Comparison of ENCODE assay signal across 25 mouse cellular contexts in the genomic region with DNA sequence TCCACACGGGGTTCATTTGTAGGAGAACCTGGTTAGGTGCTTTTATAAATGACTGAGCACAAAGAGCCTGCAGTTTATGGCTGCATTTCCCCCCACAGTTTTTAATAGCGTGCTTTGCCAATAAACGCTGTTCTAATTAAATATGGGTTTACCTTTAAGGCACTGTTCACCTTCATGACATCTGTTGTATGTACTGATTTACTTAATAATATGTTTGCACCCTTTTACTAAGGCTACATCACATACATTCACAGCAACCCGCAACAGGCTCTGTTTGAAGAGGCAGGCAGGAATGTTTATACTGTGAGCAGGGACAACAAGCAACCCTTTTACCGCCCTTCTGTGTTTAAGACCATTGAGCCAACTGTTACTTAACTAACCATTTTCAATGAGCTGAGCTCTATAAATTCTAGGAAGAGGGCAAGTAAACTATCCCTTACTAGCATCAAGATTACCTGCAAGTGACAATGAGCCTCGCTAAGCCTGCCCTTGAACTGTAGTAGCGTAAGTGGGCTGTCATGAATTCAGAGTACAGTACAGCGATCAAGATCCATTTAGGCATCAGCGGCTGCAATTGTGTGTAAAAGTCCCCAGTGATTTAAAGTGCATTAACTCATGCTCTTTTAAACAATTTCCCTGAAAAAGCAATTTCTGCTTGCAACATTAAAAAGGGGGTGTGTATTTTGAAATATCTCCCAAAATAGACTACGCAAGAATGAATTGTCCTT. TPM values are rescaled to one million over a fixed set of nuclear protein-coding genes. Genes with fewer than 3 reads are reported as not detected.
A peak's percentile ranks its signal among the peaks of the same experiment; 100 is the strongest.
DNase-seq lines count a peak whose midpoint lies in the region; ATAC-seq lines count a peak whose summit lies in the region.
"Had no signal": no experiment of that assay in that cellular context is flagged by ENCODE, and none has a peak within 500 bp of the region (broad histone marks: within the 10 kb centered on the region; RNA-seq: fewer than 3 reads in every experiment).

No protein-coding gene starts in this region.

- no peaks in the 10 kb centered on the region for H3K4me1 ChIP-seq in forebrain, embryonic 15.5 days
- no peaks in the 10 kb centered on the region for H3K4me1 ChIP-seq in forebrain, embryonic 12.5 days
- peaks cover 16% of the 10 kb centered on the region for H3K4me1 ChIP-seq in limb, embryonic 12.5 days (replicated peaks)
- H3K4me1 ChIP-seq in neural tube, embryonic 15.5 days, result no peaks in the 10 kb centered on the region; the same call in 1 of the 2 replicates
- H3K4me1 ChIP-seq: embryonic facial prominence, embryonic 15.5 days; heart, embryonic 10.5 days; hindbrain, embryonic 12.5 days; intestine, embryonic 15.5 days had no signal

- H3K27me3 ChIP-seq in forebrain, embryonic 15.5 days, result no peaks in the 10 kb centered on the region
- no peaks in the 10 kb centered on the region for H3K27me3 ChIP-seq in forebrain, embryonic 12.5 days
- H3K27me3 ChIP-seq in limb, embryonic 12.5 days, result no peaks in the 10 kb centered on the region
- H3K27me3 ChIP-seq in neural tube, embryonic 15.5 days (replicated peaks), result no peaks in the 10 kb centered on the region
- H3K27me3 ChIP-seq: CH12.LX; embryonic facial prominence, embryonic 15.5 days; hindbrain, embryonic 12.5 days; intestine, embryonic 15.5 days had no signal

- intact Hi-C loops in left cerebral cortex, postnatal 10 days (cut with DNase I), result no loop called here

- no peak overlapping the region for H3K9ac ChIP-seq in forebrain, embryonic 15.5 days (replicated peaks)
- no peak overlapping the region for H3K9ac ChIP-seq in forebrain, embryonic 12.5 days
- H3K9ac ChIP-seq in limb, embryonic 12.5 days (replicated peaks), result no peak overlapping the region
- no peak overlapping the region for H3K9ac ChIP-seq in neural tube, embryonic 15.5 days (replicated peaks)
- H3K9ac ChIP-seq: embryonic facial prominence, embryonic 15.5 days; hindbrain, embryonic 12.5 days; intestine, embryonic 15.5 days had no signal

- 76% methylated on average over 10 of the region's 10 CpGs for WGBS in forebrain, embryonic 15.5 days
- 85% methylated on average over 10 of the region's 10 CpGs for WGBS in forebrain, embryonic 12.5 days
- WGBS in limb, embryonic 12.5 days, result 34% methylated on average over 10 of the region's 10 CpGs
- 50% methylated on average over 10 of the region's 10 CpGs for WGBS in neural tube, embryonic 15.5 days

- peak; percentile 24 for DNase-seq in retina, embryonic 14.5 days (ENCODE audit: low spot score)
- no peak for DNase-seq in retina, postnatal 1 day
- DNase-seq in left cerebral cortex, postnatal 10 days (ENCODE audit: extremely low spot score in 1 of 2, low spot score in 2 of 2), result no peak
- no peak for DNase-seq in cerebellum, adult 9-10 months
- DNase-seq: adrenal gland, postnatal 14 days; cerebellum, adult 2 months; cerebellum, postnatal 14 days; embryo, embryonic 11 days; gastrocnemius, postnatal 10 days; heart, adult 18-20 months; heart, postnatal 10 days; heart, postnatal 4 days had no signal

- H3K4me3 ChIP-seq in forebrain, embryonic 15.5 days, result no peak overlapping the region
- H3K4me3 ChIP-seq in forebrain, embryonic 12.5 days (replicated peaks), result no peak overlapping the region
- H3K4me3 ChIP-seq in limb, embryonic 12.5 days (replicated peaks), result no peak overlapping the region
- H3K4me3 ChIP-seq in neural tube, embryonic 15.5 days (replicated peaks), result no peak overlapping the region
- H3K4me3 ChIP-seq: embryonic facial prominence, embryonic 15.5 days; erythroblast, embryonic 14.5 days; heart, embryonic 10.5 days; hindbrain, embryonic 12.5 days; intestine, embryonic 15.5 days had no signal

- no peak overlapping the region for H3K4me2 ChIP-seq in forebrain, embryonic 15.5 days (replicated peaks)
- no peak overlapping the region for H3K4me2 ChIP-seq in forebrain, embryonic 12.5 days
- peak overlapping the region; percentile 30 for H3K4me2 ChIP-seq in limb, embryonic 12.5 days
- H3K4me2 ChIP-seq in neural tube, embryonic 15.5 days, result no peak overlapping the region
- H3K4me2 ChIP-seq: embryonic facial prominence, embryonic 15.5 days; hindbrain, embryonic 12.5 days; intestine, embryonic 15.5 days had no signal

- H3K27ac ChIP-seq in forebrain, embryonic 15.5 days (replicated peaks), result 0 out of 2 replicates have a peak overlapping the region, but pooled peaks have one; percentile 15
- H3K27ac ChIP-seq in forebrain, embryonic 12.5 days, result no peak overlapping the region
- H3K27ac ChIP-seq in limb, embryonic 12.5 days, result peak overlapping the region; percentile 56; the same call in 1 of the 2 replicates
- peak overlapping the region; percentile 45 for H3K27ac ChIP-seq in neural tube, embryonic 15.5 days (replicated peaks)
- H3K27ac ChIP-seq: embryonic facial prominence, embryonic 15.5 days; heart, embryonic 10.5 days; hindbrain, embryonic 12.5 days; intestine, embryonic 15.5 days had no signal

- ATAC-seq in forebrain, embryonic 15.5 days (replicated peaks), result 0 out of 2 replicates have a peak, but pooled peaks have one; percentile 23
- ATAC-seq in forebrain, embryonic 12.5 days (ENCODE audit: low FRiP score), result no peak
- ATAC-seq in limb, embryonic 12.5 days (ENCODE audit: insufficient number of reproducible peaks, insufficient read depth, low FRiP score, low TSS enrichment, low read depth), result peak; percentile 68; the same call in 1 of the 2 replicates
- ATAC-seq in neural tube, embryonic 15.5 days (ENCODE audit: low FRiP score), result no peak
- ATAC-seq: activated CD4-positive, CD25-positive, alpha-beta regulatory T cell, adult 4 months; intestine, embryonic 15.5 days; Patski had no signal

- no peaks in the 10 kb centered on the region for H3K9me3 ChIP-seq in forebrain, embryonic 15.5 days
- no peaks in the 10 kb centered on the region for H3K9me3 ChIP-seq in forebrain, embryonic 12.5 days
- no peaks in the 10 kb centered on the region for H3K9me3 ChIP-seq in limb, embryonic 12.5 days
- H3K9me3 ChIP-seq in neural tube, embryonic 15.5 days (replicated peaks), result no peaks in the 10 kb centered on the region
- H3K9me3 ChIP-seq: embryonic facial prominence, embryonic 15.5 days; heart, embryonic 10.5 days; hindbrain, embryonic 12.5 days; intestine, embryonic 15.5 days had no signal

- H3K36me3 ChIP-seq in forebrain, embryonic 15.5 days, result peaks cover 6% of the 10 kb centered on the region; the same call in 1 of the 2 replicates
- H3K36me3 ChIP-seq in forebrain, embryonic 12.5 days (replicated peaks), result no peaks in the 10 kb centered on the region
- H3K36me3 ChIP-seq in limb, embryonic 12.5 days, result no peaks in the 10 kb centered on the region
- peaks cover 17% of the 10 kb centered on the region for H3K36me3 ChIP-seq in neural tube, embryonic 15.5 days
- H3K36me3 ChIP-seq: embryonic facial prominence, embryonic 15.5 days; heart, embryonic 10.5 days; intestine, embryonic 15.5 days had no signal

RNA-seq across cellular contexts. Expression of a gene that starts 35.1 kb away (rescaled TPM):
- 45.1 and 51.9 TPM in 2 replicates for polyA plus RNA-seq in forebrain, embryonic 15.5 days (2015; fragmentation: Nextera tagmentation; extraction: Ambion mirVana)
- 38.0 and 40.8 TPM in 2 replicates for polyA plus RNA-seq in forebrain, embryonic 12.5 days (2016; fragmentation: Nextera tagmentation; extraction: Ambion mirVana)
- polyA plus RNA-seq in limb, embryonic 12.5 days (2016; fragmentation: Nextera tagmentation; extraction: Ambion mirVana), result 1.9 and 2.5 TPM in 2 replicates
- 35.2 and 42.8 TPM in 2 replicates for polyA plus RNA-seq in neural tube, embryonic 15.5 days (2015; fragmentation: Nextera tagmentation; extraction: Ambion mirVana)
- total RNA-seq in left cerebral cortex, postnatal 10 days (2021), result 10 to 100 TPM; 62.6 to 68.5 TPM
- total RNA-seq: common myeloid progenitor, adult 5-6 weeks had no signal
- polyA plus RNA-seq: erythroblast, embryonic 14.5 days had no signal

Comparison
In these comparisons a context has a peak if more than half of its experiments do, and no peak if none do; other contexts are left out.
1. ATAC-seq: peak in forebrain, embryonic 15.5 days (single experiment) and limb, embryonic 12.5 days (single experiment); none in forebrain, embryonic 12.5 days (single experiment) and neural tube, embryonic 15.5 days (single experiment).
2. RNA of a gene that starts 35.1 kb away (polyA plus RNA-seq): 45.1 to 51.9 TPM in forebrain, embryonic 15.5 days, 35.2 to 42.8 TPM in neural tube, embryonic 15.5 days and 38.0 to 40.8 TPM in forebrain, embryonic 12.5 days; 1.9 to 2.5 TPM in limb, embryonic 12.5 days; every median in the first group is over 10 times any median in the second.